Mouse (Mus musculus) limb, embryonic 10.5 days (tissue): ENCODE results near the gene Rtkn. TPM values are rescaled to one million over a fixed set of nuclear protein-coding genes. Genes with fewer than 3 reads are reported as not detected.

Source experiments
- DNase-seq: peaks from one replicate; pipeline ENCODE4 v3.0.0-alpha.2; 2017; ENCODE audit warnings: low spot score
- H3K27ac ChIP-seq: fragments of 300-500 bp; sonication (generic); 2 replicates; pipeline ENCODE4 v1.5.1; 2016; ENCODE audit warnings: mild to moderate bottlenecking
- H3K27me3 ChIP-seq: fragments of 300-500 bp; sonication (generic); 2 replicates; pipeline ENCODE4 v1.6.1; 2016; ENCODE audit warnings: low read depth, mild to moderate bottlenecking; ENCODE audit not compliant: poor library complexity, severe bottlenecking
- H3K36me3 ChIP-seq: fragments of 300-500 bp; sonication (generic); 2 replicates; pipeline ENCODE4 v1.6.1; 2016; ENCODE audit warnings: mild to moderate bottlenecking, moderate library complexity
- H3K4me1 ChIP-seq: fragments of 300-500 bp; sonication (generic); 2 replicates; pipeline ENCODE4 v1.6.1; 2016
- H3K4me3 ChIP-seq: fragments of 300-500 bp; sonication (generic); 2 replicates; pipeline ENCODE4 v1.5.1; 2016; ENCODE audit warnings: mild to moderate bottlenecking, moderate library complexity
- H3K9me3 ChIP-seq: fragments of 300-500 bp; sonication (generic); replicated peaks from 2 replicates; pipeline ENCODE4 v1.6.1; 2016; ENCODE audit warnings: mild to moderate bottlenecking
- WGBS: fragments of 180-500 bp; shearing (Covaris S2); methylation state at CpG from one replicate; pipeline ENCODE4 v1.1.7; 2016; 5-methylcytosine and 5-hydroxymethylcytosine counted together
- polyA plus RNA-seq: library from polyadenylated mRNA; unstranded; fragments of >200 nt; fragmentation: Nextera tagmentation; extraction: Ambion mirVana; gene quantifications from 2 replicates; pipeline ENCODE4 v1.2.1, GENCODE M21; 2016

The Rtkn gene
- 34.2 and 51.8 TPM in 2 replicates for polyA plus RNA-seq

- no peaks in the 10 kb centered on the region for H3K9me3 ChIP-seq
- H3K27ac ChIP-seq: peak within 1 kb of the TSS; percentile 99
- peaks cover 10% of the 10 kb centered on the region for H3K36me3 ChIP-seq
- peaks cover 61% of the 10 kb centered on the region for H3K4me1 ChIP-seq
- peak within 1 kb of the TSS; percentile 69 for H3K4me3 ChIP-seq
- no peaks in the 10 kb centered on the region for H3K27me3 ChIP-seq
- 59% methylated on average over 7 of the region's 7 CpGs for WGBS
- DNase-seq: no peak
Observed at GRCm38 (mm10) chr6:83134951-83135513, at the start of gene Rtkn. Rtkn (plus strand) TSS chr6:83135463.

- Histone ChIP-seq H3K9me3 (no peaks in the 10 kb centered on the region), H3K4me1 (peaks cover 62% of the 10 kb centered on the region), H3K27me3 (peaks cover 94% of the 10 kb centered on the region), H3K36me3 (peaks cover 15% of the 10 kb centered on the region), H3K4me3 (peak within 1 kb of the TSS; percentile 43), H3K27ac (0 out of 2 replicates have a peak within 1 kb of the TSS, but pooled peaks have one; percentile 17)
- WGBS: 2% methylated on average over 42 of the region's 42 CpGs
- peak; percentile 65 for DNase-seq
Observed at GRCm38 (mm10) chr6:83086121-83087035, 48.9 kb upstream of the Rtkn start, which contains the start of gene Lbx2. Lbx2 (plus strand) TSS chr6:83086367.

- Histone ChIP-seq H3K36me3 (peaks cover 5% of the 10 kb centered on the region), H3K9me3 (no peaks in the 10 kb centered on the region), H3K4me1 (peaks cover 60% of the 10 kb centered on the region), H3K27ac (0 out of 2 replicates have a peak overlapping the region, but pooled peaks have one; percentile 17), H3K4me3 (peak overlapping the region; percentile 43), H3K27me3 (peaks cover 92% of the 10 kb centered on the region)
- peak; percentile 66 for DNase-seq
- WGBS: 2% methylated on average over 47 of the region's 47 CpGs
Observed at GRCm38 (mm10) chr6:83087205-83087925, 47.9 kb upstream of the Rtkn start.

- H3K27me3 ChIP-seq: peaks cover 87% of the 10 kb centered on the region
- no peak overlapping the region for H3K27ac ChIP-seq
- WGBS: 9% methylated on average over 9 of the region's 9 CpGs
- no peak for DNase-seq
- H3K4me1 ChIP-seq: peaks cover 56% of the 10 kb centered on the region
- H3K4me3 ChIP-seq: peak overlapping the region; percentile 43
- no peaks in the 10 kb centered on the region for H3K36me3 ChIP-seq
- H3K9me3 ChIP-seq: no peaks in the 10 kb centered on the region
Observed at GRCm38 (mm10) chr6:83087926-83088260, 47.4 kb upstream of the Rtkn start.

GRCm38 (mm10) chr6:83092416-83093127 lies 42.7 kb upstream of the Rtkn start:
- DNase-seq: no peak

GRCm38 (mm10) chr6:83095968-83096367 lies 39.3 kb upstream of the Rtkn start:
- H3K36me3 ChIP-seq: no peaks in the 10 kb centered on the region
- H3K4me3 ChIP-seq: no peak overlapping the region
- 45% methylated on average over 6 of the region's 6 CpGs for WGBS
- DNase-seq: no peak
- H3K4me1 ChIP-seq: peaks cover 16% of the 10 kb centered on the region
- peaks cover 17% of the 10 kb centered on the region; the same call in 1 of the 2 replicates for H3K27me3 ChIP-seq
- H3K9me3 ChIP-seq: no peaks in the 10 kb centered on the region
- no peak overlapping the region for H3K27ac ChIP-seq

More at GRCm38 (mm10) chr6:83092416-83093127, 42.7 kb upstream of the Rtkn start:
- Histone ChIP-seq H3K9me3 (no peaks in the 10 kb centered on the region), H3K4me3 (no peak overlapping the region), H3K27ac (no peak overlapping the region), H3K4me1 (peaks cover 15% of the 10 kb centered on the region), H3K27me3 (peaks cover 49% of the 10 kb centered on the region), H3K36me3 (no peaks in the 10 kb centered on the region)
- WGBS: 45% methylated on average over 6 of the region's 6 CpGs

GRCm38 (mm10) chr6:83098411-83098810 lies 36.9 kb upstream of the Rtkn start:
- peaks cover 18% of the 10 kb centered on the region for H3K27me3 ChIP-seq
- H3K4me1 ChIP-seq: peaks cover 39% of the 10 kb centered on the region
- 71% methylated on average over 2 of the region's 2 CpGs for WGBS
- no peaks in the 10 kb centered on the region for H3K36me3 ChIP-seq
- no peak for DNase-seq
- no peak overlapping the region for H3K4me3 ChIP-seq
- no peaks in the 10 kb centered on the region for H3K9me3 ChIP-seq
- H3K27ac ChIP-seq: no peak overlapping the region

- Histone ChIP-seq H3K27me3 (peaks cover 11% of the 10 kb centered on the region), H3K4me1 (peaks cover 36% of the 10 kb centered on the region), H3K27ac (peak within 1 kb of the TSS; percentile 89), H3K4me3 (peak within 1 kb of the TSS; percentile 76), H3K9me3 (no peaks in the 10 kb centered on the region), H3K36me3 (peaks cover 7% of the 10 kb centered on the region; the same call in 1 of the 2 replicates)
- WGBS: 0% methylated on average over 25 of the region's 25 CpGs
- no peak for DNase-seq
Observed at GRCm38 (mm10) chr6:83101316-83101687, 34.0 kb upstream of the Rtkn start, which contains the start of the genes Ccdc142 and Gm42688. Ccdc142 (plus strand) TSS chr6:83101601. Gm42688 (plus strand) TSS chr6:83101617.

- peaks cover 36% of the 10 kb centered on the region for H3K4me1 ChIP-seq
- WGBS: under 1% methylated on average over 67 of the region's 74 CpGs
Observed at GRCm38 (mm10) chr6:83101688-83102556, 33.3 kb upstream of the Rtkn start.

GRCm38 (mm10) chr6:83103130-83103650 lies 32.1 kb upstream of the Rtkn start:
- H3K27ac ChIP-seq: no peak overlapping the region
- H3K4me3 ChIP-seq: peak overlapping the region; percentile 76; the same call in 1 of the 2 replicates
- H3K27me3 ChIP-seq: peaks cover 11% of the 10 kb centered on the region
- H3K36me3 ChIP-seq: peaks cover 7% of the 10 kb centered on the region; the same call in 1 of the 2 replicates
- peaks cover 43% of the 10 kb centered on the region for H3K4me1 ChIP-seq
- no peaks in the 10 kb centered on the region for H3K9me3 ChIP-seq
- no peak for DNase-seq
- 38% methylated on average over 11 of the region's 11 CpGs for WGBS

More at GRCm38 (mm10) chr6:83101688-83102556, 33.3 kb upstream of the Rtkn start:
- peak overlapping the region; percentile 76 for H3K4me3 ChIP-seq
- peak overlapping the region; percentile 89 for H3K27ac ChIP-seq
- peaks cover 7% of the 10 kb centered on the region; the same call in 1 of the 2 replicates for H3K36me3 ChIP-seq
- H3K9me3 ChIP-seq: no peaks in the 10 kb centered on the region
- DNase-seq: peak; percentile 83
- peaks cover 11% of the 10 kb centered on the region for H3K27me3 ChIP-seq

GRCm38 (mm10) chr6:83104158-83104557 lies 31.1 kb upstream of the Rtkn start:
- Histone ChIP-seq H3K27ac (no peak overlapping the region), H3K36me3 (peaks cover 7% of the 10 kb centered on the region; the same call in 1 of the 2 replicates), H3K4me1 (peaks cover 41% of the 10 kb centered on the region), H3K27me3 (peaks cover 11% of the 10 kb centered on the region), H3K9me3 (no peaks in the 10 kb centered on the region), H3K4me3 (no peak overlapping the region)
- DNase-seq: no peak
- 88% methylated on average over 4 of the region's 4 CpGs for WGBS
